Mouse (Mus musculus): ENCODE results near the gene Cfap43. TPM values are rescaled to one million over a fixed set of nuclear protein-coding genes. Genes with fewer than 3 reads are reported as not detected.

Cfap43 gene
- polyA plus RNA-seq (2014; fragmentation: Nextera tagmentation; extraction: Ambion mirVana), result 0.21 and 0.97 TPM in 2 replicates

- Histone ChIP-seq H3K9me3 (ENCODE audit: control insufficient read depth, low read depth, low read length) (no peaks in the 10 kb centered on the region), H3K4me3 (ENCODE audit: low read depth, low read length) (peak within 1 kb of the TSS; percentile 88), H3K4me1 (ENCODE audit: control insufficient read depth, insufficient read depth, low read length) (peaks cover 18% of the 10 kb centered on the region), H3K36me3 (ENCODE audit: control insufficient read depth, insufficient read depth, low read length) (no peaks in the 10 kb centered on the region), H3K27me3 (ENCODE audit: control insufficient read depth, insufficient read depth, low read length) (no peaks in the 10 kb centered on the region), H3K9ac (replicated peaks; ENCODE audit: low read depth, low read length) (peak within 1 kb of the TSS; percentile 77), H3K4me2 (replicated peaks; ENCODE audit: low read depth, low read length) (peak within 1 kb of the TSS; percentile 81), H3K27ac (ENCODE audit: low read length) (peak within 1 kb of the TSS; percentile 94)
- ATAC-seq (ENCODE audit: insufficient number of reproducible peaks, insufficient read depth, low FRiP score, low read depth), result peak; percentile 76
- WGBS, result 0% methylated on average over 48 of the region's 48 CpGs
Observed at GRCm38 (mm10) chr19:47919126-47919965, at the start of gene Cfap43, which contains the start of gene Itprip. Gene Cfap43, minus strand, starts transcription at chr19:47919287. Gene Itprip, minus strand, starts transcription at chr19:47919299.

- no peak for ATAC-seq (ENCODE audit: insufficient number of reproducible peaks, insufficient read depth, low FRiP score, low read depth)
- Histone ChIP-seq H3K9ac (replicated peaks; ENCODE audit: low read depth, low read length) (no peak overlapping the region), H3K4me2 (replicated peaks; ENCODE audit: low read depth, low read length) (no peak overlapping the region), H3K27me3 (ENCODE audit: control insufficient read depth, insufficient read depth, low read length) (no peaks in the 10 kb centered on the region), H3K4me3 (ENCODE audit: low read depth, low read length) (no peak overlapping the region), H3K27ac (ENCODE audit: low read length) (no peak overlapping the region), H3K4me1 (ENCODE audit: control insufficient read depth, insufficient read depth, low read length) (no peaks in the 10 kb centered on the region), H3K36me3 (ENCODE audit: control insufficient read depth, insufficient read depth, low read length) (no peaks in the 10 kb centered on the region), H3K9me3 (ENCODE audit: control insufficient read depth, low read depth, low read length) (no peaks in the 10 kb centered on the region)
- 71% methylated on average over 13 of the region's 13 CpGs for WGBS
Observed at GRCm38 (mm10) chr19:47958181-47958580, 39.1 kb upstream of the Cfap43 start.

- no peak for ATAC-seq (ENCODE audit: insufficient number of reproducible peaks, insufficient read depth, low FRiP score, low read depth)
- H3K4me3 ChIP-seq (ENCODE audit: low read depth, low read length), result no peak overlapping the region
- no peaks in the 10 kb centered on the region for H3K27me3 ChIP-seq (ENCODE audit: control insufficient read depth, insufficient read depth, low read length)
- H3K36me3 ChIP-seq (ENCODE audit: control insufficient read depth, insufficient read depth, low read length), result no peaks in the 10 kb centered on the region
- no peak overlapping the region for H3K27ac ChIP-seq (ENCODE audit: low read length)
- H3K4me2 ChIP-seq (replicated peaks; ENCODE audit: low read depth, low read length), result no peak overlapping the region
- 85% methylated on average over 9 of the region's 9 CpGs for WGBS
- no peaks in the 10 kb centered on the region for H3K9me3 ChIP-seq (ENCODE audit: control insufficient read depth, low read depth, low read length)
- no peaks in the 10 kb centered on the region for H3K4me1 ChIP-seq (ENCODE audit: control insufficient read depth, insufficient read depth, low read length)
- no peak overlapping the region for H3K9ac ChIP-seq (replicated peaks; ENCODE audit: low read depth, low read length)
Observed at GRCm38 (mm10) chr19:47953169-47953568, 34.1 kb upstream of the Cfap43 start.

GRCm38 (mm10) chr19:47950946-47951345 is 31.9 kb upstream of the Cfap43 start:
- ATAC-seq (ENCODE audit: insufficient number of reproducible peaks, insufficient read depth, low FRiP score, low read depth), result no peak
- H3K4me1 ChIP-seq (ENCODE audit: control insufficient read depth, insufficient read depth, low read length), result no peaks in the 10 kb centered on the region
- H3K9ac ChIP-seq (replicated peaks; ENCODE audit: low read depth, low read length), result no peak overlapping the region
- no peaks in the 10 kb centered on the region for H3K27me3 ChIP-seq (ENCODE audit: control insufficient read depth, insufficient read depth, low read length)
- no peak overlapping the region for H3K27ac ChIP-seq (ENCODE audit: low read length)
- no peak overlapping the region for H3K4me3 ChIP-seq (ENCODE audit: low read depth, low read length)
- H3K4me2 ChIP-seq (replicated peaks; ENCODE audit: low read depth, low read length), result no peak overlapping the region
- H3K36me3 ChIP-seq (ENCODE audit: control insufficient read depth, insufficient read depth, low read length), result no peaks in the 10 kb centered on the region
- WGBS, result 87% methylated on average over 7 of the region's 7 CpGs
- no peaks in the 10 kb centered on the region for H3K9me3 ChIP-seq (ENCODE audit: control insufficient read depth, low read depth, low read length)

- no peaks in the 10 kb centered on the region for H3K36me3 ChIP-seq (ENCODE audit: control insufficient read depth, insufficient read depth, low read length)
- no peaks in the 10 kb centered on the region for H3K4me1 ChIP-seq (ENCODE audit: control insufficient read depth, insufficient read depth, low read length)
- no peak for ATAC-seq (ENCODE audit: insufficient number of reproducible peaks, insufficient read depth, low FRiP score, low read depth)
- WGBS, result 56% methylated on average over 23 of the region's 23 CpGs
- no peak overlapping the region for H3K27ac ChIP-seq (ENCODE audit: low read length)
- no peaks in the 10 kb centered on the region for H3K27me3 ChIP-seq (ENCODE audit: control insufficient read depth, insufficient read depth, low read length)
- H3K9ac ChIP-seq (replicated peaks; ENCODE audit: low read depth, low read length), result no peak overlapping the region
- no peaks in the 10 kb centered on the region for H3K9me3 ChIP-seq (ENCODE audit: control insufficient read depth, low read depth, low read length)
- H3K4me2 ChIP-seq (replicated peaks; ENCODE audit: low read depth, low read length), result no peak overlapping the region
- no peak overlapping the region for H3K4me3 ChIP-seq (ENCODE audit: low read depth, low read length)
Observed at GRCm38 (mm10) chr19:47946821-47947465, 27.9 kb upstream of the Cfap43 start.

- no peaks in the 10 kb centered on the region; the same call in 1 of the 2 replicates for H3K27me3 ChIP-seq (ENCODE audit: control insufficient read depth, insufficient read depth, low read length)
- no peaks in the 10 kb centered on the region for H3K9me3 ChIP-seq (ENCODE audit: control insufficient read depth, low read depth, low read length)
- H3K27ac ChIP-seq (ENCODE audit: low read length), result no peak overlapping the region
- no peak overlapping the region for H3K4me3 ChIP-seq (ENCODE audit: low read depth, low read length)
- H3K9ac ChIP-seq (replicated peaks; ENCODE audit: low read depth, low read length), result no peak overlapping the region
- H3K36me3 ChIP-seq (ENCODE audit: control insufficient read depth, insufficient read depth, low read length), result no peaks in the 10 kb centered on the region
- no peak overlapping the region for H3K4me2 ChIP-seq (replicated peaks; ENCODE audit: low read depth, low read length)
- H3K4me1 ChIP-seq (ENCODE audit: control insufficient read depth, insufficient read depth, low read length), result no peaks in the 10 kb centered on the region
- WGBS, result 74% methylated on average over 6 of the region's 6 CpGs
- ATAC-seq (ENCODE audit: insufficient number of reproducible peaks, insufficient read depth, low FRiP score, low read depth), result no peak
Observed at GRCm38 (mm10) chr19:47939361-47939760, 20.3 kb upstream of the Cfap43 start.

- Histone ChIP-seq H3K4me2 (replicated peaks; ENCODE audit: low read depth, low read length) (peak within 1 kb of the TSS; percentile 46), H3K9me3 (ENCODE audit: control insufficient read depth, low read depth, low read length) (no peaks in the 10 kb centered on the region), H3K4me1 (ENCODE audit: control insufficient read depth, insufficient read depth, low read length) (no peaks in the 10 kb centered on the region), H3K27me3 (ENCODE audit: control insufficient read depth, insufficient read depth, low read length) (no peaks in the 10 kb centered on the region; the same call in 1 of the 2 replicates), H3K36me3 (ENCODE audit: control insufficient read depth, insufficient read depth, low read length) (no peaks in the 10 kb centered on the region), H3K9ac (replicated peaks; ENCODE audit: low read depth, low read length) (no peak within 1 kb of the TSS), H3K4me3 (ENCODE audit: low read depth, low read length) (peak within 1 kb of the TSS; percentile 20), H3K27ac (ENCODE audit: low read length) (no peak within 1 kb of the TSS)
- 7% methylated on average over 41 of the region's 41 CpGs for WGBS
- ATAC-seq (ENCODE audit: insufficient number of reproducible peaks, insufficient read depth, low FRiP score, low read depth), result peak; percentile 77; the same call in 1 of the 2 replicates
Observed at GRCm38 (mm10) chr19:47937443-47938406, 18.6 kb upstream of the Cfap43 start, which contains the start of gene Cfap58. Gene Cfap58, plus strand, starts transcription at chr19:47937675.

- no peaks in the 10 kb centered on the region; the same call in 1 of the 2 replicates for H3K27me3 ChIP-seq (ENCODE audit: control insufficient read depth, insufficient read depth, low read length)
- peak overlapping the region; percentile 46 for H3K4me2 ChIP-seq (replicated peaks; ENCODE audit: low read depth, low read length)
- no peak overlapping the region for H3K27ac ChIP-seq (ENCODE audit: low read length)
- no peak overlapping the region for H3K4me3 ChIP-seq (ENCODE audit: low read depth, low read length)
- H3K9ac ChIP-seq (replicated peaks; ENCODE audit: low read depth, low read length), result no peak overlapping the region
- H3K9me3 ChIP-seq (ENCODE audit: control insufficient read depth, low read depth, low read length), result no peaks in the 10 kb centered on the region
- no peaks in the 10 kb centered on the region for H3K4me1 ChIP-seq (ENCODE audit: control insufficient read depth, insufficient read depth, low read length)
- ATAC-seq (ENCODE audit: insufficient number of reproducible peaks, insufficient read depth, low FRiP score, low read depth), result no peak
- no peaks in the 10 kb centered on the region for H3K36me3 ChIP-seq (ENCODE audit: control insufficient read depth, insufficient read depth, low read length)
- 69% methylated on average over 9 of the region's 9 CpGs for WGBS
Observed at GRCm38 (mm10) chr19:47936938-47937337, 17.9 kb upstream of the Cfap43 start.

Measured in stomach, embryonic 14.5 days (tissue).